Mouse (Mus musculus) liver, embryonic 16.5 days (tissue): ENCODE results near the gene Zfp365. TPM values are rescaled to one million over a fixed set of nuclear protein-coding genes. Genes with fewer than 3 reads are reported as not detected.

Source experiments
- ATAC-seq: fragments of 200-750 bp; cut with Nextera tagmentation; 2 replicates; pipeline ENCODE4 v1.8.0; 2017; ENCODE audit warnings: low read depth, mild to moderate bottlenecking, moderate number of reproducible peaks, moderate library complexity
- H3K27ac ChIP-seq: fragments of 300-500 bp; sonication (generic); 2 replicates; pipeline ENCODE4 v1.5.1; 2014; ENCODE audit warnings: mild to moderate bottlenecking, low read length
- H3K27me3 ChIP-seq: fragments of 300-500 bp; sonication (generic); 2 replicates; pipeline ENCODE4 v1.6.1; 2014; ENCODE audit warnings: low read depth, low read length, mixed read lengths; ENCODE audit not compliant: control insufficient read depth, insufficient read depth
- H3K36me3 ChIP-seq: fragments of 300-500 bp; sonication (generic); 2 replicates; pipeline ENCODE4 v1.6.1; 2014; ENCODE audit warnings: mild to moderate bottlenecking; ENCODE audit not compliant: control insufficient read depth, insufficient read depth
- H3K4me1 ChIP-seq: fragments of 300-500 bp; sonication (generic); 2 replicates; pipeline ENCODE4 v1.6.1; 2014; ENCODE audit warnings: low read depth, low read length, mixed read lengths; ENCODE audit not compliant: control insufficient read depth
- H3K4me2 ChIP-seq: fragments of 300-500 bp; sonication (generic); 2 replicates; pipeline ENCODE4 v1.6.1; 2014; ENCODE audit warnings: low read depth, low read length, mixed read lengths
- H3K4me3 ChIP-seq: fragments of 300-500 bp; sonication (generic); 2 replicates; pipeline ENCODE4 v1.5.1; 2014; ENCODE audit warnings: low read depth, mild to moderate bottlenecking, low read length
- H3K9ac ChIP-seq: fragments of 300-500 bp; sonication (generic); 2 replicates; pipeline ENCODE4 v1.6.1; 2014; ENCODE audit warnings: low read depth, low read length
- H3K9me3 ChIP-seq: fragments of 300-500 bp; sonication (generic); replicated peaks from 2 replicates; pipeline ENCODE4 v1.6.1; 2016; ENCODE audit warnings: low read length; ENCODE audit not compliant: control insufficient read depth
- WGBS: fragments of 180-500 bp; shearing (Covaris S2); extraction: QIAGEN DNeasy Blood & Tissue Kit; methylation state at CpG from one replicate; pipeline ENCODE4 v1.1.7; 2014; ENCODE audit not compliant: insufficient replicate concordance; 5-methylcytosine and 5-hydroxymethylcytosine counted together
- polyA plus RNA-seq: library from polyadenylated mRNA; unstranded; fragments of >200 nt; fragmentation: Nextera tagmentation; extraction: Ambion mirVana; gene quantifications from 2 replicates; pipeline ENCODE4 v1.2.1, GENCODE M21; 2015

Zfp365 gene
- polyA plus RNA-seq, 1 experiment from 2014 or later = not detected

- Histone ChIP-seq H3K9me3 (no peaks in the 10 kb centered on the region), H3K27ac (no peak overlapping the region)
- WGBS = 71% methylated on average over 10 of the region's 10 CpGs
Measured at GRCm38 (mm10) chr10:67841596-67841995, 70.9 kb downstream of the Zfp365 start.

GRCm38 (mm10) chr10:67840735-67841134 lies 71.7 kb downstream of the Zfp365 start:
- 56% methylated on average over 4 of the region's 4 CpGs for WGBS
- no peak overlapping the region for H3K4me2 ChIP-seq
- ATAC-seq = no peak
- no peak overlapping the region for H3K9ac ChIP-seq
- H3K36me3 ChIP-seq = no peaks in the 10 kb centered on the region
- no peaks in the 10 kb centered on the region for H3K4me1 ChIP-seq
- H3K4me3 ChIP-seq = no peak overlapping the region
- no peak overlapping the region for H3K27ac ChIP-seq
- no peaks in the 10 kb centered on the region for H3K27me3 ChIP-seq
- H3K9me3 ChIP-seq = no peaks in the 10 kb centered on the region

More at GRCm38 (mm10) chr10:67841596-67841995, 70.9 kb downstream of the Zfp365 start:
- Histone ChIP-seq H3K36me3 (no peaks in the 10 kb centered on the region), H3K27me3 (no peaks in the 10 kb centered on the region), H3K4me3 (no peak overlapping the region), H3K4me1 (no peaks in the 10 kb centered on the region), H3K4me2 (no peak overlapping the region), H3K9ac (no peak overlapping the region)
- ATAC-seq = no peak

GRCm38 (mm10) chr10:67839156-67839555 lies 73.3 kb downstream of the Zfp365 start:
- no peaks in the 10 kb centered on the region for H3K4me1 ChIP-seq
- H3K27me3 ChIP-seq = no peaks in the 10 kb centered on the region
- H3K9ac ChIP-seq = no peak overlapping the region
- no peaks in the 10 kb centered on the region for H3K36me3 ChIP-seq
- WGBS = 53% methylated on average over 3 of the region's 3 CpGs
- no peaks in the 10 kb centered on the region for H3K9me3 ChIP-seq
- no peak overlapping the region for H3K4me3 ChIP-seq
- ATAC-seq = no peak
- H3K4me2 ChIP-seq = no peak overlapping the region
- no peak overlapping the region for H3K27ac ChIP-seq

- Histone ChIP-seq H3K27me3 (no peaks in the 10 kb centered on the region), H3K4me2 (no peak overlapping the region), H3K27ac (no peak overlapping the region), H3K9ac (no peak overlapping the region), H3K36me3 (no peaks in the 10 kb centered on the region), H3K9me3 (no peaks in the 10 kb centered on the region), H3K4me3 (no peak overlapping the region), H3K4me1 (no peaks in the 10 kb centered on the region)
- WGBS = 79% methylated on average over 17 of the region's 17 CpGs
- ATAC-seq = no peak
Measured at GRCm38 (mm10) chr10:67836426-67836825, 76.0 kb downstream of the Zfp365 start.

Other genes with a start within 250 kb of the Zfp365 start
- 1.4 and 1.6 TPM in 2 replicates for gene Rtkn2, start 66.9 kb upstream of the Zfp365 start, polyA plus RNA-seq